Mouse (Mus musculus) embryonic facial prominence, embryonic 11.5 days (tissue): ENCODE measurements around the gene Trappc1. TPM values are rescaled to one million over a fixed set of nuclear protein-coding genes. Genes with fewer than 3 reads are reported as not detected.
"Not testable (repeated sequence)": the region's sequence is repeated elsewhere in the genome, so short reads cannot be mapped to it uniquely, and the experiment has no call there.

ENCODE experiments used
- ATAC-seq: fragments of 200-750 bp; cut with Nextera tagmentation; replicated peaks from 2 replicates; pipeline ENCODE4 v1.8.0; 2017; ENCODE audit warnings: low read depth; ENCODE audit not compliant: insufficient number of reproducible peaks, low FRiP score, low TSS enrichment
- DNase-seq: peaks from one replicate; pipeline ENCODE4 v3.0.0-alpha.2; 2015; ENCODE audit warnings: low spot score
- H3K27ac ChIP-seq: fragments of 300-500 bp; sonication (generic); replicated peaks from 2 replicates; pipeline ENCODE4 v1.5.1; 2014; ENCODE audit warnings: mild to moderate bottlenecking, low read depth, low read length, control low read depth
- H3K27me3 ChIP-seq: fragments of 300-500 bp; sonication (generic); 2 replicates; pipeline ENCODE4 v1.6.1; 2014; ENCODE audit warnings: mild to moderate bottlenecking, low read length, moderate library complexity, mixed read lengths; ENCODE audit not compliant: control insufficient read depth, insufficient read depth
- H3K36me3 ChIP-seq: fragments of 300-500 bp; sonication (generic); replicated peaks from 2 replicates; pipeline ENCODE4 v1.6.1; 2014; ENCODE audit warnings: low read depth, mild to moderate bottlenecking, low read length, moderate library complexity, mixed read lengths; ENCODE audit not compliant: control insufficient read depth, insufficient read depth
- H3K4me1 ChIP-seq: fragments of 300-500 bp; sonication (generic); 2 replicates; pipeline ENCODE4 v1.6.1; 2014; ENCODE audit warnings: low read length, mixed read lengths; ENCODE audit not compliant: control insufficient read depth, insufficient read depth
- H3K4me2 ChIP-seq: fragments of 300-500 bp; sonication (generic); 2 replicates; pipeline ENCODE4 v1.6.1; 2014; ENCODE audit warnings: low read depth, mild to moderate bottlenecking, control low read depth, low read length, moderate library complexity
- H3K4me3 ChIP-seq: fragments of 300-500 bp; sonication (generic); 2 replicates; pipeline ENCODE4 v1.5.1; 2014; ENCODE audit warnings: low read depth, low read length, control low read depth
- H3K9ac ChIP-seq: fragments of 300-500 bp; sonication (generic); replicated peaks from 2 replicates; pipeline ENCODE4 v1.6.1; 2014; ENCODE audit warnings: mild to moderate bottlenecking, control low read depth, low read length
- H3K9me3 ChIP-seq: fragments of 300-500 bp; sonication (generic); replicated peaks from 2 replicates; pipeline ENCODE4 v1.6.1; 2016; ENCODE audit warnings: mild to moderate bottlenecking, low read length, inconsistent platforms, mixed read lengths; ENCODE audit not compliant: control insufficient read depth
- WGBS: fragments of 180-500 bp; shearing (Covaris S2); extraction: QIAGEN DNeasy Blood & Tissue Kit; methylation state at CpG from one replicate; pipeline ENCODE4 v1.1.7; 2014; 5-methylcytosine and 5-hydroxymethylcytosine counted together
- polyA plus RNA-seq: library from polyadenylated mRNA; unstranded; fragments of >200 nt; fragmentation: Nextera tagmentation; extraction: Ambion mirVana; gene quantifications from 2 replicates; pipeline ENCODE4 v1.2.1, GENCODE M21; 2014

Gene Trappc1
- polyA plus RNA-seq, 1 experiment from 2014 or later = 184 TPM

GRCm38 (mm10) chr11:69302817-69303216, 21.0 kb upstream of the Trappc1 start:
- Histone ChIP-seq H3K27me3 (no peaks in the 10 kb centered on the region), H3K9ac (no peak overlapping the region), H3K9me3 (no peaks in the 10 kb centered on the region), H3K4me2 (no peak overlapping the region), H3K4me1 (no peaks in the 10 kb centered on the region), H3K4me3 (no peak overlapping the region), H3K27ac (no peak overlapping the region), H3K36me3 (peaks cover 8% of the 10 kb centered on the region)
- no peak for ATAC-seq
- no peak for DNase-seq
- 89% methylated on average over 7 of the region's 7 CpGs for WGBS

GRCm38 (mm10) chr11:69305291-69305690, 18.5 kb upstream of the Trappc1 start:
- Histone ChIP-seq H3K27me3 (no peaks in the 10 kb centered on the region), H3K9ac (no peak overlapping the region), H3K9me3 (no peaks in the 10 kb centered on the region), H3K4me1 (no peaks in the 10 kb centered on the region), H3K36me3 (peaks cover 9% of the 10 kb centered on the region; the same call in 1 of the 2 replicates), H3K4me2 (no peak overlapping the region), H3K27ac (no peak overlapping the region), H3K4me3 (no peak overlapping the region)
- 95% methylated on average over 9 of the region's 9 CpGs for WGBS
- DNase-seq (no peak), ATAC-seq (no peak)

GRCm38 (mm10) chr11:69306039-69306438, 17.7 kb upstream of the Trappc1 start:
- no peak for ATAC-seq
- Histone ChIP-seq H3K9ac (no peak overlapping the region), H3K4me2 (no peak overlapping the region), H3K27ac (no peak overlapping the region), H3K4me3 (no peak overlapping the region), H3K4me1 (no peaks in the 10 kb centered on the region), H3K36me3 (peaks cover 11% of the 10 kb centered on the region; the same call in 1 of the 2 replicates), H3K9me3 (no peaks in the 10 kb centered on the region), H3K27me3 (no peaks in the 10 kb centered on the region)
- 95% methylated on average over 2 of the region's 2 CpGs for WGBS
- no peak for DNase-seq

- Histone ChIP-seq H3K36me3 (peaks cover 15% of the 10 kb centered on the region; the same call in 1 of the 2 replicates), H3K27ac (no peak overlapping the region), H3K9ac (no peak overlapping the region), H3K9me3 (no peaks in the 10 kb centered on the region), H3K4me3 (no peak overlapping the region), H3K27me3 (no peaks in the 10 kb centered on the region), H3K4me1 (no peaks in the 10 kb centered on the region), H3K4me2 (no peak overlapping the region)
- 86% methylated on average over 7 of the region's 7 CpGs for WGBS
- no peak for ATAC-seq
- DNase-seq = no peak
These were observed 12.5 kb upstream of the Trappc1 start for GRCm38 (mm10) chr11:69311266-69311665.

- peaks cover 2% of the 10 kb centered on the region; the same call in 1 of the 2 replicates for H3K36me3 ChIP-seq
- H3K27ac ChIP-seq = no peak overlapping the region
- H3K4me2 ChIP-seq = no peak overlapping the region
- 98% methylated on average over 6 of the region's 6 CpGs for WGBS
- DNase-seq (no peak), ATAC-seq (no peak)
- no peaks in the 10 kb centered on the region for H3K4me1 ChIP-seq
- H3K9ac ChIP-seq = no peak overlapping the region
- H3K27me3 ChIP-seq = no peaks in the 10 kb centered on the region
- no peak overlapping the region for H3K4me3 ChIP-seq
- no peaks in the 10 kb centered on the region for H3K9me3 ChIP-seq
These were observed 7.4 kb upstream of the Trappc1 start for GRCm38 (mm10) chr11:69316361-69316760.

GRCm38 (mm10) chr11:69318000-69318399, 5.8 kb upstream of the Trappc1 start:
- not testable (repeated sequence) for H3K4me1 ChIP-seq, H3K36me3 ChIP-seq, H3K4me2 ChIP-seq, H3K27me3 ChIP-seq, ATAC-seq, H3K27ac ChIP-seq, DNase-seq, H3K9ac ChIP-seq, H3K4me3 ChIP-seq, H3K9me3 ChIP-seq
- WGBS = 86% methylated on average over 3 of the region's 3 CpGs

GRCm38 (mm10) chr11:69321580-69321979, 2.2 kb upstream of the Trappc1 start:
- H3K36me3 ChIP-seq = no peaks in the 10 kb centered on the region
- H3K27ac ChIP-seq = no peak overlapping the region
- no peaks in the 10 kb centered on the region for H3K9me3 ChIP-seq
- no peak for DNase-seq
- 94% methylated on average over 6 of the region's 6 CpGs for WGBS
- H3K27me3 ChIP-seq = peaks cover 3% of the 10 kb centered on the region
- no peak for ATAC-seq
- H3K4me3 ChIP-seq = no peak overlapping the region
- H3K4me2 ChIP-seq = no peak overlapping the region
- no peak overlapping the region; the same call in 1 of the 2 replicates for H3K9ac ChIP-seq
- peaks cover 8% of the 10 kb centered on the region for H3K4me1 ChIP-seq

- H3K4me2 ChIP-seq = no peak overlapping the region
- DNase-seq = no peak
- H3K27ac ChIP-seq = no peak overlapping the region
- no peak overlapping the region; the same call in 1 of the 2 replicates for H3K9ac ChIP-seq
- H3K27me3 ChIP-seq = peaks cover 5% of the 10 kb centered on the region
- H3K4me1 ChIP-seq = peaks cover 10% of the 10 kb centered on the region
- WGBS = 81% methylated on average over 6 of the region's 6 CpGs
- H3K4me3 ChIP-seq = no peak overlapping the region
- no peak for ATAC-seq
- H3K9me3 ChIP-seq = no peaks in the 10 kb centered on the region
- H3K36me3 ChIP-seq = no peaks in the 10 kb centered on the region
These were observed 1.8 kb upstream of the Trappc1 start for GRCm38 (mm10) chr11:69322010-69322409.
